Mouse (Mus musculus): ENCODE results near the gene Olfr1373. TPM values are rescaled to one million over a fixed set of nuclear protein-coding genes. Genes with fewer than 3 reads are reported as not detected.

The Olfr1373 gene
- polyA plus RNA-seq, 1 experiment from 2014 or later: not detected

GRCm38 (mm10) chr11:52102977-52103376 lies 42.4 kb downstream of the Olfr1373 start:
- no peak for ATAC-seq (ENCODE audit: low FRiP score, low read depth)
- 96% methylated on average over 4 of the region's 4 CpGs for WGBS
- H3K4me2 ChIP-seq (replicated peaks): no peak overlapping the region
- no peaks in the 10 kb centered on the region for H3K27me3 ChIP-seq (replicated peaks)
- H3K36me3 ChIP-seq: no peaks in the 10 kb centered on the region
- H3K4me1 ChIP-seq: peaks cover 24% of the 10 kb centered on the region
- no peak overlapping the region for H3K9ac ChIP-seq
- no peak overlapping the region for H3K4me3 ChIP-seq
- no peaks in the 10 kb centered on the region for H3K9me3 ChIP-seq
- H3K27ac ChIP-seq: no peak overlapping the region

DNA sequence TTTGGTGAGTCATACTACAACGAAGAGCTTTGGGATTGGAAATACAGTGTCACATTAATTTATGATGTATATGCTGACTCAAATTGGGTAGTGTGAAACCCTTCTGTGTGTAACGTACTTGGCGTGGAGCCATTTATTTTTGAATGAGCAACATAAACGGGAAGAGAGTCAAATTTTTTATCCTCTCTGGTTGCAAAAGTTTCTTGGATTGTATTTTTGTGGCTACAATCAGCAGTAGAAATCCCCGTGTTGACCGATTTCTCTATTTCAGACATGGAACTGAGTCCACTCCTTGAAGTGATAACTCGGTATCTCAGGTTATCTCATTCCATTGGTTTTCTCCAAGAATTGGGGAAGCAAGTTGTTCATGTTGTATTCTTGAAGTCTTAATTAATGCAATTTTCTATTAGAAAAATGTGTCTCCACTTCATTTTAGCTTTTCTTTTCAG lies 45.5 kb downstream of the Olfr1373 start:
- no peak for ATAC-seq (ENCODE audit: low FRiP score, low read depth)
- Histone ChIP-seq H3K4me3 (peak overlapping the region; percentile 99), H3K9ac (peak overlapping the region; percentile 100), H3K4me1 (peaks cover 29% of the 10 kb centered on the region), H3K27me3 (replicated peaks) (no peaks in the 10 kb centered on the region), H3K9me3 (no peaks in the 10 kb centered on the region), H3K4me2 (replicated peaks) (peak overlapping the region; percentile 91), H3K36me3 (no peaks in the 10 kb centered on the region), H3K27ac (no peak overlapping the region)
- 10% methylated on average over 7 of the region's 7 CpGs for WGBS

- Histone ChIP-seq H3K27ac (peak overlapping the region; percentile 100), H3K36me3 (no peaks in the 10 kb centered on the region), H3K9ac (peak overlapping the region; percentile 100), H3K27me3 (replicated peaks) (no peaks in the 10 kb centered on the region), H3K4me2 (replicated peaks) (peak overlapping the region; percentile 91), H3K4me1 (peaks cover 29% of the 10 kb centered on the region), H3K4me3 (peak overlapping the region; percentile 99), H3K9me3 (no peaks in the 10 kb centered on the region)
- under 1% methylated on average over 72 of the region's 72 CpGs for WGBS
- ATAC-seq (ENCODE audit: low FRiP score, low read depth): peak; percentile 92
Measured at GRCm38 (mm10) chr11:52099031-52099761, 46.1 kb downstream of the Olfr1373 start.

GRCm38 (mm10) chr11:52098398-52098946 lies 46.9 kb downstream of the Olfr1373 start, which contains the start of gene Ppp2ca:
Gene Ppp2ca (plus strand): TSS chr11:52098681.
- H3K9ac ChIP-seq: peak within 1 kb of the TSS; percentile 100
- ATAC-seq (ENCODE audit: low FRiP score, low read depth): peak; percentile 98
- H3K9me3 ChIP-seq: no peaks in the 10 kb centered on the region
- under 1% methylated on average over 51 of the region's 53 CpGs for whole genome bisulfite sequencing
- peak within 1 kb of the TSS; percentile 91 for H3K4me2 ChIP-seq (replicated peaks)
- H3K27ac ChIP-seq: peak within 1 kb of the TSS; percentile 100
- H3K36me3 ChIP-seq: no peaks in the 10 kb centered on the region
- H3K27me3 ChIP-seq (replicated peaks): no peaks in the 10 kb centered on the region
- peak within 1 kb of the TSS; percentile 99 for H3K4me3 ChIP-seq
- peaks cover 29% of the 10 kb centered on the region for H3K4me1 ChIP-seq

DNA sequence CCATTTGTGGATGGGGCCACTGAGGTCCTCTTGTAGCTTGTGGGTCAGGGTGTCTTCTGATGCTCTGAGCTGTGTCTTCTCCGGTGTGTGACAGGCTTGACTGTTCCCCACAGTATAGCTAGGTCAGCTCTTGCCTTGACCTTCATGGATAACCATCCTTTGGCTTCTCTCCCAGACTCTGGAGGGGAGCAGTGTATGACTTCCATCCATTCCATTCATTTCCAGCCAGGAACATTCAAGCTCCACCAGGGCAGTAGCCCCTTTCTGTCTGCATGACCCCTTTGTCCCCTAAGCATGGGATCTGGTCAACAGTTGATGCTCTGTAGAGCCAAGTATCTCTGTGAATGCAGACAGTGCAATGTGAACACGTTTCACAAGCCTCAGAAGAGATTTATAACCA lies 47.7 kb downstream of the Olfr1373 start:
- H3K9me3 ChIP-seq: no peaks in the 10 kb centered on the region
- WGBS: 76% methylated on average over 2 of the region's 2 CpGs
- no peak overlapping the region for H3K27ac ChIP-seq
- ATAC-seq (ENCODE audit: low FRiP score, low read depth): no peak
- no peak overlapping the region for H3K4me3 ChIP-seq
- H3K9ac ChIP-seq: peak overlapping the region; percentile 100; the same call in 1 of the 2 replicates
- no peaks in the 10 kb centered on the region for H3K36me3 ChIP-seq
- peaks cover 29% of the 10 kb centered on the region for H3K4me1 ChIP-seq
- no peaks in the 10 kb centered on the region for H3K27me3 ChIP-seq (replicated peaks)
- H3K4me2 ChIP-seq (replicated peaks): peak overlapping the region; percentile 91

DNA sequence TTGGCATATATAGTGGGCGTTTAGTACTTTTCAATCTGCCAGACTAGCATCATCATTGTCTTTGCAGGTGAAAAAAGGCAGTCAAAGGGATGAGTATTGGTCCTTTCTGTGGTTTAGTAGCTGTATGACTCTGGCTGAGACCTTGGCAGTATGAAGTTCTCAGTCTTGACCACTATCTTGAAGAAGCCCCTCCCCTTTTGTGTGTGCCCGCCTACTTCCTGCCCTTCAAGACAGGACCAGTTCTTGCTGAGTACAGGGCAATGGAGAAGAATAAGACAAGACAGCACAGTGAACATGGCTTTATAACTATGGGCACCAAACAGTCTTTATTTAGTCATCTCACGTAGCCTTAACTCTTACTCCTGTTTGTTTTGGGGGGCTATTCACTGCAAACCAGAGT lies 48.3 kb downstream of the Olfr1373 start:
- 82% methylated on average over 3 of the region's 3 CpGs for WGBS
- Histone ChIP-seq H3K27ac (no peak overlapping the region), H3K4me1 (peaks cover 28% of the 10 kb centered on the region)

More for the DNA sequence above, 48.3 kb downstream of the Olfr1373 start:
- ATAC-seq (ENCODE audit: low FRiP score, low read depth): no peak
- Histone ChIP-seq H3K36me3 (no peaks in the 10 kb centered on the region), H3K4me3 (no peak overlapping the region), H3K9me3 (no peaks in the 10 kb centered on the region), H3K9ac (no peak overlapping the region), H3K4me2 (replicated peaks) (no peak overlapping the region), H3K27me3 (replicated peaks) (no peaks in the 10 kb centered on the region)

Small RNAs within 50 kb of the gene (microRNA-seq; reads per million reads assigned to microRNA genes)
- gene Gm24157 (0.87 reads per million), gene Mir3061 (30.2 reads per million, percentile 35 among the genes with 10 or more reads in this experiment)

Other genes starting within 250 kb of the Olfr1373 start
- 111 and 112 TPM in 2 replicates for gene Cdkn2aipnl, start 177.9 kb downstream of the Olfr1373 start, polyA plus RNA-seq (2016; fragmentation: Nextera tagmentation; extraction: Ambion mirVana)
- 254 and 259 TPM in 2 replicates for gene Ube2b, start 144.8 kb downstream of the Olfr1373 start, polyA plus RNA-seq (2016; fragmentation: Nextera tagmentation; extraction: Ambion mirVana)
- 19.5 and 19.6 TPM in 2 replicates for gene Cdkl3, start 141.3 kb downstream of the Olfr1373 start, polyA plus RNA-seq (2016; fragmentation: Nextera tagmentation; extraction: Ambion mirVana)
- 132 and 143 TPM in 2 replicates for gene Ppp2ca, start 46.8 kb downstream of the Olfr1373 start, polyA plus RNA-seq (2016; fragmentation: Nextera tagmentation; extraction: Ambion mirVana)
- not detected in 2 replicates for gene Olfr1371, start 68.5 kb upstream of the Olfr1373 start, polyA plus RNA-seq (2016; fragmentation: Nextera tagmentation; extraction: Ambion mirVana)
- gene Skp1a, start 86.5 kb upstream of the Olfr1373 start, polyA plus RNA-seq (2016; fragmentation: Nextera tagmentation; extraction: Ambion mirVana): 1,002 and 1,024 TPM in 2 replicates
- gene Tcf7, start 137.5 kb upstream of the Olfr1373 start, polyA plus RNA-seq (2016; fragmentation: Nextera tagmentation; extraction: Ambion mirVana): 7.5 and 8.8 TPM in 2 replicates
- 221 and 251 TPM in 2 replicates for gene Vdac1, start 215.3 kb upstream of the Olfr1373 start, polyA plus RNA-seq (2016; fragmentation: Nextera tagmentation; extraction: Ambion mirVana)

Data from neural tube, embryonic 12.5 days (tissue).